Mouse (Mus musculus) retina, adult 2 months (tissue): ENCODE measurements around the gene Ldb3.

Experiments used
- DNase-seq: peaks from one replicate; pipeline ENCODE4 v3.0.0-alpha.2; 2012; ENCODE audit warnings: low read depth, low spot score

Ldb3 gene

GRCm38 (mm10) chr14:34512602-34513001 is 75.9 kb downstream of the Ldb3 start:
- no peak for DNase-seq

- DNase-seq = no peak
These were observed 76.6 kb downstream of the Ldb3 start for GRCm38 (mm10) chr14:34511901-34512300.

- no peak for DNase-seq
These were observed 79.5 kb downstream of the Ldb3 start for GRCm38 (mm10) chr14:34508842-34509439.

GRCm38 (mm10) chr14:34508187-34508840 is 80.2 kb downstream of the Ldb3 start:
- DNase-seq = no peak

- no peak for DNase-seq
These were observed 83.2 kb downstream of the Ldb3 start for GRCm38 (mm10) chr14:34505309-34505708.

GRCm38 (mm10) chr14:34504377-34504776 is 84.1 kb downstream of the Ldb3 start:
- no peak for DNase-seq

- no peak for DNase-seq
These were observed 84.7 kb downstream of the Ldb3 start for GRCm38 (mm10) chr14:34503759-34504158.

- peak; percentile 56 for DNase-seq
These were observed 85.2 kb downstream of the Ldb3 start, which contains the start of gene Bmpr1a for GRCm38 (mm10) chr14:34503325-34503647. Gene Bmpr1a, minus strand, starts transcription at chr14:34503341.

GRCm38 (mm10) chr14:34502475-34503324 is 85.8 kb downstream of the Ldb3 start:
- peak; percentile 82 for DNase-seq

- no peak for DNase-seq
These were observed 86.5 kb downstream of the Ldb3 start for GRCm38 (mm10) chr14:34501804-34502474.

- no peak for DNase-seq
These were observed 87.1 kb downstream of the Ldb3 start for GRCm38 (mm10) chr14:34501447-34501803.

- DNase-seq = no peak
These were observed 88.2 kb downstream of the Ldb3 start for GRCm38 (mm10) chr14:34500309-34500708.

GRCm38 (mm10) chr14:34499664-34500063 is 88.8 kb downstream of the Ldb3 start:
- DNase-seq = no peak

- DNase-seq = no peak
These were observed 91.1 kb downstream of the Ldb3 start for GRCm38 (mm10) chr14:34497346-34497745.

- no peak for DNase-seq
These were observed 94.8 kb downstream of the Ldb3 start for GRCm38 (mm10) chr14:34493682-34494081.

- no peak for DNase-seq
These were observed 95.8 kb downstream of the Ldb3 start for GRCm38 (mm10) chr14:34492688-34493087.

- DNase-seq = no peak
These were observed 97.5 kb downstream of the Ldb3 start for GRCm38 (mm10) chr14:34490965-34491364.

GRCm38 (mm10) chr14:34489928-34490327 is 98.6 kb downstream of the Ldb3 start:
- DNase-seq = no peak

GRCm38 (mm10) chr14:34486169-34486568 is 102.3 kb downstream of the Ldb3 start:
- DNase-seq = no peak

- DNase-seq = no peak
These were observed 104.8 kb downstream of the Ldb3 start for GRCm38 (mm10) chr14:34483469-34484341.
